Mouse (Mus musculus) R1 (cell line): Measurements from ENCODE around the gene Dkkl1.

ENCODE experiments used
- DNase-seq: peaks from one replicate; pipeline ENCODE4 v3.0.0-alpha.2; 2018; ENCODE audit warnings: low read depth, low spot score

Gene Dkkl1

GRCm38 (mm10) chr7:45193871-45194785 lies 17.8 kb downstream of the Dkkl1 start:
- DNase-seq: no peak

- DNase-seq: no peak
These were observed 18.5 kb downstream of the Dkkl1 start for GRCm38 (mm10) chr7:45193406-45193805.

GRCm38 (mm10) chr7:45192585-45193310 lies 19.2 kb downstream of the Dkkl1 start:
- no peak for DNase-seq

GRCm38 (mm10) chr7:45191803-45192363 lies 20.1 kb downstream of the Dkkl1 start:
- no peak for DNase-seq

GRCm38 (mm10) chr7:45191161-45191560 lies 20.8 kb downstream of the Dkkl1 start:
- no peak for DNase-seq

GRCm38 (mm10) chr7:45190186-45190585 lies 21.8 kb downstream of the Dkkl1 start:
- no peak for DNase-seq

GRCm38 (mm10) chr7:45189600-45189999 lies 22.3 kb downstream of the Dkkl1 start:
- no peak for DNase-seq

GRCm38 (mm10) chr7:45185921-45186320 lies 26.0 kb downstream of the Dkkl1 start:
- DNase-seq: no peak

GRCm38 (mm10) chr7:45183672-45184071 lies 28.3 kb downstream of the Dkkl1 start:
- DNase-seq: no peak

GRCm38 (mm10) chr7:45182606-45183005 lies 29.3 kb downstream of the Dkkl1 start:
- no peak for DNase-seq

- peak; percentile 97 for DNase-seq
These were observed 29.7 kb downstream of the Dkkl1 start for GRCm38 (mm10) chr7:45182199-45182601.

GRCm38 (mm10) chr7:45181540-45181939 lies 30.4 kb downstream of the Dkkl1 start:
- DNase-seq: peak; percentile 46

- DNase-seq: no peak
These were observed 31.0 kb downstream of the Dkkl1 start, which contains the start of gene Pth2 for GRCm38 (mm10) chr7:45180896-45181477. Pth2 (plus strand) TSS chr7:45180995.

GRCm38 (mm10) chr7:45179469-45179868 lies 32.5 kb downstream of the Dkkl1 start, which contains the start of gene Gfy:
Gfy (minus strand) TSS chr7:45179569.
- no peak for DNase-seq

GRCm38 (mm10) chr7:45178550-45178949 lies 33.4 kb downstream of the Dkkl1 start:
- DNase-seq: no peak

- no peak for DNase-seq
These were observed 35.6 kb downstream of the Dkkl1 start for GRCm38 (mm10) chr7:45176356-45176755.

GRCm38 (mm10) chr7:45175929-45176328 lies 36.0 kb downstream of the Dkkl1 start:
- no peak for DNase-seq

- DNase-seq: no peak
These were observed 36.5 kb downstream of the Dkkl1 start for GRCm38 (mm10) chr7:45175398-45175797.

GRCm38 (mm10) chr7:45174567-45175280 lies 37.2 kb downstream of the Dkkl1 start:
- no peak for DNase-seq

- peak; percentile 83 for DNase-seq
These were observed 38.2 kb downstream of the Dkkl1 start for GRCm38 (mm10) chr7:45173772-45174171.

GRCm38 (mm10) chr7:45172974-45173373 lies 39.0 kb downstream of the Dkkl1 start:
- peak; percentile 70 for DNase-seq
